Mouse (Mus musculus) megakaryocyte, embryonic 14.5 days (primary cell): ENCODE measurements around the gene Dnm3.

Experiments used
- FLI1 ChIP-seq: IDR thresholded peaks from 2 replicates; pipeline ENCODE4 v1.6.1; 2012; ENCODE audit warnings: low read length, inconsistent platforms, mixed read lengths
- GATA1 ChIP-seq: IDR thresholded peaks from 3 replicates; pipeline ENCODE4 v1.6.1; 2012; ENCODE audit warnings: mixed read lengths, low read length, inconsistent platforms, borderline replicate concordance

DNA sequence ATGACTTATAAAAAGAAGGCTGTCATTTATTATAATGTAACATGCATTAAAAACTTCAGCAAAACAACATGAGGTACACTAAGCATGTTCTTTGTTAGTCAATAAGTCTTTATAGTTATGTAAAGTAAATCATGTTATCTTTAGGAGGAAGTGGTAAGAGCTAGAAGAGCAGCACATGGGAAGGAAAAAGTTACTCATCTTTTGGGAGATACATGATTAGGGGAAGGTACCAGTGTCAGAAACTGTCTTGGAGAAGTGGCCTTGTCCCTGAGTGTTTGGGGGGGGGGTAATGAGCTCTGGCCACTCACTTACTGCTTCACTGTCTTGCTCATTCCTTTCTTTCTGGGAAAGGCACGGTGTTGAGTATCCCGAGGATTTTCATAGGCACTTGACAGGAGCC, 535.8 kb downstream of the Dnm3 start:
- no peak for TF ChIP-seq GATA1
- no peak for TF ChIP-seq FLI1
